Mouse (Mus musculus): ENCODE measurements at regions not wholly inside any gene's neighbourhood (a gene's known extent, or its start where the extent isn't known, plus 50 kb on each side); places are given as distances from the start of the nearest gene placed in this dataset.

DNA sequence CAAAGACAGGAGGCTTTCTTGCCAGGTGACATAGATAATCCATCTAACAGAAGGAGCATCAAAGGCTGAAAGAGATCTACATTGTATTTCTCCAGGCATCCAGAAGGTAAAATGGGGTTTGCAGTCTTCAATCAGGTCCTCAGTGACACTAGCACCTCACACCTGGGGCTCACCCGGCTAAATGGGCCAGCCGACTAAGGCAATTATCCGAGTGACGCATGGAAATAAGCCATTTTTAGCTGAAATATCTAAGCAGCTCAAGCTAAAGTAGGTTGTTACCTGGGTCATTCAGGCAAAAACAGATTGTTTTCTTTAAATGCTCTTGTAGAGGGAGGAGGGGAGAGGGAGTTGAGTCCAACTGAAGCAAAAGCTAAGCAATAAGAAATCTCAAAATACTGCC, 382.8 kb upstream of the Atp2b1 start:
- DNase-seq (ENCODE audit: low spot score in 2 of 2) = no peak

DNA sequence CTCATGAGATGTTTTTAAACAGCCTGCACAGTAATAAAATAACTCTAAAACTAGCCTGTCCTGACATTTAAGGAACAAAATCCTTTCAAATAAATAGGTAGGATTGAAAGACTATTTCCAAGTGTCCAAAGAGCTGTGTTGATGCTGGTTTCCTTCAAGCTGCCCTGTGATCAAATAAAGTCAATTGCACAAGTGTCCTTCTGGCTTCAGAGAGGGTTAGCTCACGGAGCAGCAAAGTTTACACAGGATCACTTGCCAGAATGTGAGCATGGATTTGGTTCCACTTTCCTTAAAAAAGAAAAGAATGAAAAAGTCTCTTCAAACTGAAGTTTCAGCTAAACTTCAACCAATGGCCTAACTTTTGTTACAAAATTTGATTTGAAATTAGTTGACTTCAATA, 375.5 kb upstream of the Atp2b1 start:
- intact Hi-C loops (cut with DNase I) = no loop called here

More for the DNA sequence above, 382.8 kb upstream of the Atp2b1 start:
- intact Hi-C loops (cut with DNase I) = no loop called here

DNA sequence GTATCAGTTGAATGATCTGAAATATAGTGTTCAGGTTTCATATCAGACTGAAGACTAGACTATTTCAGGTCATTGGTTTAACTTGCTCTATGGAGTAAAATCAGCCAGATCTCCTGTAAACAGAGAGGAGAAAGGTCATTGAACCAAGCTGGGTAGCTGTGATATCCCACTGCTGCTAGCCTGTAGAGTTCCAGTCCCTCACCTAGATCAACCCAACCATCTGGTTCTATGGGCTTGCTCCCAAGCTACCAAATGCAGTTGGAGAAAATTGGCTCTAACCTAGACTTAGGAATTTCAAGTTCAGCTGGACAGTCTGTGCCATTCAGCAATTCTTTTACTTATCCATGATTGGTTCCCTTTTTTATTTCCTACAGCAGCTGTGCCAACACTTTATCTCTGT, 373.1 kb upstream of the Atp2b1 start:
- intact Hi-C loops (cut with DNase I) = no loop called here
- DNase-seq (ENCODE audit: low spot score in 2 of 2) = no peak

More for the DNA sequence above, 375.5 kb upstream of the Atp2b1 start:
- no peak for DNase-seq (ENCODE audit: low spot score in 2 of 2)

DNA sequence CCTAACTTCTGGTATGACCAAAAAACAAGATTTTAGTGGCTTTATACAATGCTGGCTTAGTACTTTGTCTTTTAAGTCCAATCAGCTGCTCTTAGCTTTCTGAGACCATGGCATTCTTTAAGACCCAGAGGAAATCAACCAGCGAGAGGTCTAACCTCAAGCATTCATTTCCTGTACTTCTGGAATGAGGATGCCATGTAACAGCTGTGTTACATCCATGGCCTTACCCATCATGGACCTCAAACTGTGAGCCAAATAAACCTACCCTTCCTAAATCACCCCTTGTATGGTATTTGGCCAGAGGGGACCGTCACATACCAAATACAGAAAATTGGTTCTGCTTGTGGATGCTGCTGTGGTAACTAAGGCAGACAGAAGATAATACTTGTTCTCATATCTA, 372.1 kb upstream of the Atp2b1 start:
- intact Hi-C loops (cut with DNase I) = no loop called here

DNA sequence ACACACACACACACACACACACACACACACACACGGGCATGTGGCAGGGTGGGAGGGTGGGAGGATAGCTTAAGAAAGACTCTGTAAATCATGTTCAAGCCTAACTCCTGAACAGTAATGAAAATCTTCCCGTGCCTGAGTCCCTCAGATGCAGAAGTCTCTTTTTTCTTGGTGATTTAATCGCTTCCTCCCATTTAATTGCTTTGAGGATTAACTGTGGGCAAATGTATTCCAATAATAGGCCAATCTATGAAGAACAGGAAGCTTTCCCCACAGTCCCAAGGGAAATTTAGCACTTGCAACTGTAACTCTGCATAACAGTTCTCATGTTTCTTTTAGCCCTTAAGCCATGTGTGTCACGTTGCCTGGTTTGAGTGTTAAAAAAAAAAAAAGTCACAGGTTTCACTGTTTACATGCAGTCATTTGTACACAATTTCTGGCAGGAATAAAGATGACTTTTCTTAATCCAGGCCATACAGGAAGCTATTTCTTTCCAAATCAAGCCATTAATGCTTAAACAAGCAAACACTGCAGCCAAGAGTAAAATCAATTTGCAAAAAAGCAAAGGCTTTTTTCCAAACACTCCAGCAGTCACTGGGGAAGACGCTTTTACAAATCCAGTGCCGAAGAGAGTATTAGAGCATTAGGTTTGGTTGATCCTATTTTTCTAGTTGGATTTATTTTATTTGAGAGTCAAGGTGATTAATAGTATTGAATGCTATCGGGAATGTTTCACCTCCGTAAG, 370.8 kb upstream of the Atp2b1 start:
- intact Hi-C loops (cut with DNase I) = no loop called here
- no peak for DNase-seq (ENCODE audit: low spot score in 2 of 2)

More for the DNA sequence above, 372.1 kb upstream of the Atp2b1 start:
- DNase-seq (ENCODE audit: low spot score in 2 of 2) = no peak

DNA sequence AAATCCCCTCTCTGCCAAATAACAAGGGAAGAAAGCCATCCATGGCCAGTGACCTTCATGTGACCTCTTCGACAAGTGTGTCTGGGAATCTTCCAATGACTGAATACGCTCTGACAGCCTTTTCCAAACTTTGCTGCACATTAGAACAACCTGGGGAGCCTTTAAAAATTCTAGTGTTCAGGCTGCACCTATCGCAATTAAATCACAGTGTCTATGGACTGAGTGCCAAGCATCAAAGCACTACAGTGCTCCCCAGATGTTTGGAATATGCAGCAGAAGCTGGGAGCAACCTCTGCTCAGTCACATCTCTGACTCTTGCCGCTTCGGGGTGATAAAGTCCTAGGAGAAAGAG, 370.2 kb upstream of the Atp2b1 start:
- intact Hi-C loops (cut with DNase I) = no loop called here
- no peak for DNase-seq (ENCODE audit: low spot score in 2 of 2)

DNA sequence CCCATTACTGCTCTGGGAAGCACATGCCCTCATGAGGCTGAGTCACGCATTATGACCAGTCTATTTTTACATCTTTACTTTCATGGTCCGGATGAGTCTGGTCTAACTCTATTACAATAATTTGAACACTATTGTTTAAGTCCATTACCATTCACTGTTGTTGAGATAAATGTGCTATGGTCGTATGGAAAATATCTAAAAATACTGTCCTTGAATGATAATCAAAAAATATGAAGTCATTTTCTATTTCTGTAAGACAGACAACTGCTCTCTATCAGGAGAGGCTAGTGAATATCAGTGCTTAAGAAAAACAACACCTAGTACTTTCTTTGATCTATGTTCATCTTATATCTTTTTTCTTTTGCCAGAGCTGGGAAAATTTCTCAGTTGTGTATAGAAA, 359.6 kb upstream of the Atp2b1 start:
- no peak for DNase-seq (ENCODE audit: low spot score in 2 of 2)
- intact Hi-C loops (cut with DNase I) = no loop called here

DNA sequence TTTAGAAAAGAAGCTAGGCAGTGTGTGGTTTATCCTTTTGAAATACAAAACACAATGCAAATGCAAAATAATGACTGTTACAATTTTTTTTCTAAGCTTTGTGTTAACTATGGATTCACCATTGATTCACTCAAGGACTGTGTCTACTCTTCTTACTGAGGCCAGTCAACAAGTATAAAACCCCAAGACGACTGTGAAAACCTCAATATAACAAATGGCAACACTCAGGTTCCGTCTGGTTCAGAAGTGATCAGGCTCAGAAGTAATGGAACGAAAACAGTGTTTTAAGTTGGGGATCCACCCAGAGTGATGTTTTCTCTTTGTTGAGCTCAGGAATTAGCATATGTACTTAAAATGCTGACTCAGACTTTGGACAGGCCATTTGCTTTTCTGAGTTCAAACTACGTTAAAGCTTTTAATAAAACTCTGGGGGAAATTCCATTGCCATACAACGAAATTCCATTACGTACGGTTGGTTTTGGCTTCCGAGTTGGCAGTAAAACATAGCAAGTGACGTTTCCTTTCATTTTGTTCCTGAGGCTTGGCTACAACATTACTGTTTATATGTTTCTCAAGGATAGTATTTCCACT, 356.6 kb upstream of the Atp2b1 start:
- intact Hi-C loops (cut with DNase I) = no loop called here

DNA sequence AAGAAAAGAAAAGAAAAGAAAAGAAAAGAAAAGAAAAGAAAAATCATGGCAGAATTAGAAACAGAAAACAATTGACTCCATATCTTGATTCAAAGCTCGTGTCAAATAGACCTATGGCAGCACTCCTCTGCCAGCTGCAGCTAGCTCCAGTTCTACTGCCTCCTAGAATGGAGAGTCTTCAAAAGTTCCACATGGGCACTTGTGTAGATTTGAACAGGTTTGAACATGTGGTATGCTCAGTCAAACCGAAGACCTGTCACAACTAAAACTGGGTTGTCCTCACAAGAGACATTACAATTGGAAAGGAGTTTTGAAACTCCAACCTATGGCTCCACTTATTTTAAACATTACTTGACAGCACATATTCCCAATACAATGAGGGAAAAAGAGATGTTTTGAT, 355.6 kb upstream of the Atp2b1 start:
- no peak for DNase-seq (ENCODE audit: low spot score in 2 of 2)
- intact Hi-C loops (cut with DNase I) = no loop called here

More for the DNA sequence above, 356.6 kb upstream of the Atp2b1 start:
- no peak for DNase-seq (ENCODE audit: low spot score in 2 of 2)

DNA sequence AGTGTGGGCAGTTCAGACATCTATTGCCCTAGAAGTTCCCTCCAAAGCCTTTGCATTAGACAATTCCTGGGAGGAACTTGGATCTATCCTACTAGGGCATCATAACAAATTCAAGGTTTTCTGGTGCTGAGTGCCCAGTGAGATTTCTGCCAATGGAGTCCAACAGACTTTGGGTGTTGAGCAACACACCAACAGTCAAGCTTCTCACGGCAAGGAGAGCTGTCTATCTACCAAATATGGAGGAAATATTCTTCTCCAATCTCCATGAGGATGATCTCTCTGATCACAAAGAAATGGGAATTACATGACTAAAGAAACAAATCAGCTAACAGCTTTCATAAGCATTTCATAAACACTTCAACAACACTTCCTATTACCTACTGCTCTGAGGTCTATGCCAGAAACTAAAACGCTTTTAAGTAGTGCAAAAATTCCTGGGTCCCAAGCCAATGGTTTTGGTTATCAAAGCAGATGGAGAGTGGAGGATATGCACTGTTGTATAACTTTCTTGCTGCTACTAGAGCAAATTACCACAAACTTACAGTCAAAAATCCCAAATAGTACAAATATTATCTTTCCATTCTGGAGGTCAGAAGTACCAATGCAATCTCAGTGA, 351.8 kb upstream of the Atp2b1 start:
- intact Hi-C loops (cut with DNase I) = no loop called here
- no peak for DNase-seq (ENCODE audit: low spot score in 2 of 2)

DNA sequence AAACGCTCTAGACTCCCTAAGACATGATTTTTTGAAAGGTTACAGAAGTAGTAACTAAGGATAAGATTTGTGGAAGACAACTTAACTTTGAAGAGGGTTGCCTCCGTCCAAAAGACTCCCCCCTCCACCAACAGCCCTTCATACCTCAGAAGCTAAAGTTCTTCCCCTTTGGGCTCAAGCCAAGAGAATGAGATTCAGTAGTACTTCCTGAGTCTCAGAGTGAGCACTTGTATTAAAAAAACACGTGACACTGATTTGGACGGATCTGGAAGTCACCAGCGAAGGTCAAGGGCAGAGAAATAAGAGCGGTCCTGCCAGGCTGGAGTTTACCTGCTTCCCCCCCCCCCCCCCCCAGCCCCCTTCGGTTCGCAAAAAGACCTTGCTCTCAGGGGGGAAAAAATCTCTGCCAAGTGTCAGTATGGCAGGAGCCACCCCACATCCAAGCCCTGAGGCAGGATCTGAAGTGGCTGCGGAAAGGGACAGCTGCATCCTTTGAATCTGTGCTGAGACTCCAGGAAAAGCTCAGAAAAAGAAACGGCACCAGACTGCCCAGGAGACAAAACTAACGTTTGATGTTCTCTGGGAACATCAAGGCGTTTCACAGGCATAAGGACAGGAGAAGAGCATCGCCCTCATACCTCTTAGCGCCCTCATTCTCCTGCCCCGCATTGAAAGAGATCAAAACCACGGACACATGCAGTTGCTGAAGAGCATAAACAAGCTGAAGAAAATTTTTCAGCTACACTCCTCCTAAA, 341.2 kb upstream of the Atp2b1 start:
- intact Hi-C loops (cut with DNase I) = loop anchor here (10.0 kb wide), 1 partner anchor 342 kb away; the partner anchor contains the start of gene Atp2b1
- peak in 1 of 2 experiments; percentile 38 for DNase-seq (ENCODE audit: low spot score in 2 of 2)

DNA sequence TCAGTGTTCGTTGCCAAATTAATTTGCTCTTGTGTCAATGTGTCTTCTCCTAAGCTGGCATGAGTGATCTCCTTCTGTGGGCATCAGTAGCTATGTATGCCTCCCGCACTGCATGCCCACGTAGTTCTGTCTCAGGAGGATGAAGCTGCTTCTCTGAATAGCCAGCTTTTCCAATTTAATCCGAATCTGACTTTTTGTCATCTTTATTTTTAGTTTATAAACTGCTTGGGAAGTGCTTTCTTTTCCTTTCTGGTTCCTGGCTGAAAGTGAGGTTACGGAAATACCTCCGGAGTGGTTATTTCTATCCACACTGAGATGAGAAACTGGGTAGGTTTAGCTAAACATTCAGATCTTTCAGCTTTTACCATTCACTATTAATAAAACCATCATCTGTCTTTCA, 337.2 kb upstream of the Atp2b1 start:
- DNase-seq (ENCODE audit: low spot score in 2 of 2) = peak; percentile 16 to 84
- intact Hi-C loops (cut with DNase I) = loop anchor here (10.0 kb wide), 1 partner anchor 338 kb away; the partner anchor contains the start of gene Atp2b1

DNA sequence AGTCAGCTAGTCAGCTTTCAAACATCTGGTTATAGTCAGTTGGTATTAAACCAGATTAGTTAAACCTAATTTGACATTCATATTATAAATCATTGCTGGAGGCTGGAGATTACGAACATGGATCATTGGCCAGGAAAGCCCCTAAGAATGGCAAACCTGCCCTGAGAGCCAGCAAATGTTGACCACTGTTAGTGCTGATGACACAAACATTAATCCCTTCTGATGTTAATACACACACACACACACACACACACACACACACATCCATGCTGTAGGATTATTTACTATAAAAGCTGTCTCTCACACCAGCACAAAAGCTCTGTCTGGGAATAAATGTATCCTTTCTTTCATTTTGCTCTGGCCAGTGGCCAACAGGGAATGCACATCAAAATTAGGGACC, 329.4 kb upstream of the Atp2b1 start:
- DNase-seq (ENCODE audit: low spot score in 2 of 2) = no peak
- intact Hi-C loops (cut with DNase I) = no loop called here

DNA sequence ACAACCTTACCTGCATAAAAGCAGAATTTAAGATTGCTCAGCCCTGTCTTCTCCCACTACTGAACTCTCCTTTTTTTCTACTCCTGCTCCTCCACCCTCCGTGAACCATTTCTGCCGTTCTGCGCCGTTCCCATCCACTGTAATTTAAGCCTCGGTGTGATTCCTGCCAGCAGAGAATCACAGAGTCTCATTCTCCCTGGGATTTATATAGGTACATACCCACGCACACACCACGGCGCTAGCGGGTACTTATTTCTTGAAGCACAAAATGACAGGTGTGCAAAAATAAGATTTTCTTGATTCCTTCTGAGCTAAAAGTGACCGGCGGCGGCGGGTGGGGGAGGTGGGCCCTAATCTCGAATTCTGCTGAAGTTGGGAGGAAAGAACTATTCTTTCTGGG, 324.5 kb upstream of the Atp2b1 start:
- intact Hi-C loops (cut with DNase I) = no loop called here
- DNase-seq (ENCODE audit: low spot score in 2 of 2) = peak; percentile 35 to 86

DNA sequence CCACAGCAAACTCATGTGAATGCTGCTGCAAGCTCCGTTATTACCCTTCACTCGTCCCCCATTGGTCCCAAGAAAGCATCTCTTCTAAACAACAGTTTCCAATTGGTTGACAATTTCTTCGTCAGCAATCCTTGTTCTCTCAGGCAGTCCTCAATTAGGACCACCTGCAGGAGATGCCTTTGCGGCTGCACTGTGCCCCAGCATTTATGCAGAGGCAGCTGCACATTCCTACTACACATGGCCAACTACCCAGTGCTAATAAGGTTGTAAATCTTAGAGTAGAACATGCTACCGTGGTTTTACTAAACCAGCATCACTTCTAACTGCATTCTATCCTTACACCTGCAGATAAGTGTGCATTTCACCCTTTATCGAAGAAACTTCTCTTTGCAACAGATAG, 322.1 kb upstream of the Atp2b1 start:
- DNase-seq (ENCODE audit: low spot score in 2 of 2) = no peak
- intact Hi-C loops (cut with DNase I) = no loop called here

DNA sequence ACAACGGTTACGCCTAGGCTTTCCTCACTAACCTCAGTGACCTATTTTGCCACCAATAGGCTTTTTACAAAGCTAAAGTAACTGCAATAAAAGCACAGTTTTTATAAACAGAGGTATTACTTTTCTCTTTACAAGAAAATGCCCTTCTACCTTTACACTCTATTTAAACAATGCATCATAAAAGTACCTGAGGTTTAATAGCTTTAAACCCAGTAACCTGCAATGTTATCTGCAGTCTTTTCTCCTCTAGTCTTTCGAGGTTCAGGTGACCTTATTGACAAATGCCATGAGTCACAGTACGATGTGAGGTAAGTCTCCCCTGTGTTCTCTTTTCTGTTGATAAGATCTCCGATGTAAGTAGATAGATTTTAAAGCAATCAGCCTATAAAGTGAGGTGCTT, 320.3 kb upstream of the Atp2b1 start:
- DNase-seq (ENCODE audit: low spot score in 2 of 2) = no peak
- intact Hi-C loops (cut with DNase I) = no loop called here

DNA sequence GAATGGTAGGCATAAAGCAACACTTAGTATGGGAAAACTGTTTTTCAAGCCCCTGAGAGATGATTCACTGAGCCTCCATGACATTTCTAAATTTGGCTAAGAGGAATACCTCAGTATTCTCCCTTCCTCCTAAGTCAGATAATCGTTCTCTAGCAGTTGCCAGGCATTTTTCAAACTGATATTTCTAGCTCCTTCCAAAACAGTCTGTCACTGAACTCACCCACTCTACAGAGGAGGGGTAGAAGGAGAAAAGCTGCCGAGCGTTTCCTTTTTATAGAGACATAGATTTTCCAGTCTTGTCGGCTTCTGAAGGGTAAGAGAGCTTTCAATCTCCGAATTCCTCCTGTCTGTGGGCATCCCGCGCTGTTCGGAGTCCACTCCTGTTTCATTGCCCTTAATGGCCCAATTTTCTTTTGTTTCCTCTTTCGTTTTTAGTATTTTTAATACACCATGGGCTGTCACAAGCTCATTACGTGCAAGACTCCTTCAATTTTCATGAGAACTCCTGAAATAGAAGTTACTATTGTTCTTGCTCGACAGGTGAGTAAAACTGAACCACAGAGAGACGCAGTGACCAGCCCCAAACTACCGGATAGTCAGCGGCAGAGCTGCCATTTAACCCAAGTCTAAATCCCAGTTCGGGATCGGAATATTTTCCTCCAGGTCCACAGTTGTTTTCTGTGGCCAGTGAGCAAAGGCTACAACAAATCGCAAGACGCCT, 305.8 kb upstream of the Atp2b1 start:
- intact Hi-C loops (cut with DNase I) = no loop called here
- DNase-seq (ENCODE audit: low spot score in 2 of 2) = peak; percentile 39 to 88

DNA sequence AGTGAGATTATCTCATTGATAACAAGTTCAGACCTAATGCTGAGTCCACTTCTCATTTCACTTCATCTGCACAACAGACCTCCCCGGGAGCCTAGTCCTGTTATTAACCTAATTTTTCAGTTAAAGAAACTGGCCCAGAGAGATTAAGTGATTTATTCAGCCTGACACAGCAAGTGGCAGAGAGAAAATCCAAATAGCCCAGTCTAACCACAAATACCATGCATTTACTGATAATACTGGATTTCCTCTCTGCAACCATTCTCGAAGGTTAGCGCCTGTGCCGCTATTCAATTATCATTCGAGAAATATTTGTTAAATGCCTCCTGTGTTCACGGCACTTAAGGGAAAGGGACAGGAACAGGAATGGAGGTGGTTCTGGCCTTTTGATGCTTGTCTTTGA, 303.5 kb upstream of the Atp2b1 start:
- no peak for DNase-seq (ENCODE audit: low spot score in 2 of 2)
- intact Hi-C loops (cut with DNase I) = no loop called here

DNA sequence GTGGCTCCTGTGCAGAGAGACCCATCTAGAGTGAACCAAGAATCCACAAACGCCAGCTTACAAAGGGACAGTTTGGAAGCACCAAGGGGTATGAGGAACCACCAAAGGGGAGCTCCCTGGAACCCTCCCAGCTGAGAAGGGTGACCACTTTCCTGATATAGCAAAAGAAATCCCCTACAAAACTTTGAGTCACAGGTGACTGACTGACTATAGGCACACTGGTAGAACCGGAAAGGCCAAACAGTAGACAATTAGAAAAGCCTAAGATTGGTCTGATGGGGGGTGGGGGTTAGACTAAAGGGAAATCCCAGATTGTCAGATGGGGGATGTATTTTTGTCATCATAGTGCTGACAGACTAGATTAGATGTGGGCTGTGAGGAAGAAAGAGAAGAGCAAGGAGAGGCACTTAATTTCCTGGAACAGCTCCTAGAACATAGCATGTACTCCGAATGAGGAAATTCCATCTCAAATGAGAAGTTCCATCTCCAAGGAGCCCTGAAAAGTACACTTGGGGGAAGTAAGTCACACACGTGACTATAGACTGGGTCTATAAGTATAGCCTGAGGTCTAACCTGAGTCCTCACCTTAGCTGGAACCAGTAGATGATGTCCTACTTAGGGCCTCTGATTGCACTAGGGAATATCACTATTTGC, 302.4 kb upstream of the Atp2b1 start:
- intact Hi-C loops (cut with DNase I) = no loop called here
- DNase-seq (ENCODE audit: low spot score in 2 of 2) = peak in 1 of 2 experiments; percentile 14

Data from left cerebral cortex, postnatal 25 days (tissue).